Mouse (Mus musculus) forebrain, embryonic 16.5 days (tissue): ENCODE results near the gene Arid3b. TPM values are rescaled to one million over a fixed set of nuclear protein-coding genes. Genes with fewer than 3 reads are reported as not detected.

Experiments
- ATAC-seq: fragments of 200-750 bp; cut with Nextera tagmentation; 2 replicates; pipeline ENCODE4 v1.8.0; 2017; ENCODE audit warnings: mild to moderate bottlenecking, moderate library complexity
- H3K27ac ChIP-seq: fragments of 300-500 bp; sonication (generic); 2 replicates; pipeline ENCODE4 v1.5.1; 2014; ENCODE audit warnings: low read length, control low read depth
- H3K27me3 ChIP-seq: fragments of 300-500 bp; sonication (generic); replicated peaks from 2 replicates; pipeline ENCODE4 v1.6.1; 2014; ENCODE audit warnings: low read length; ENCODE audit not compliant: control insufficient read depth, insufficient read depth
- H3K36me3 ChIP-seq: fragments of 300-500 bp; sonication (generic); 2 replicates; pipeline ENCODE4 v1.6.1; 2014; ENCODE audit not compliant: control insufficient read depth, insufficient read depth
- H3K4me1 ChIP-seq: fragments of 300-500 bp; sonication (generic); replicated peaks from 2 replicates; pipeline ENCODE4 v1.6.1; 2014; ENCODE audit warnings: low read length; ENCODE audit not compliant: control insufficient read depth, insufficient read depth
- H3K4me2 ChIP-seq: fragments of 300-500 bp; sonication (generic); 2 replicates; pipeline ENCODE4 v1.6.1; 2014; ENCODE audit warnings: mild to moderate bottlenecking, low read length, control low read depth
- H3K4me3 ChIP-seq: fragments of 300-500 bp; sonication (generic); replicated peaks from 2 replicates; pipeline ENCODE4 v1.5.1; 2014; ENCODE audit warnings: mild to moderate bottlenecking, low read length, control low read depth
- H3K9ac ChIP-seq: fragments of 300-500 bp; sonication (generic); replicated peaks from 2 replicates; pipeline ENCODE4 v1.6.1; 2014; ENCODE audit warnings: low read depth, low read length, control low read depth
- H3K9me3 ChIP-seq: fragments of 300-500 bp; sonication (generic); 2 replicates; pipeline ENCODE4 v1.6.1; 2016; ENCODE audit warnings: low read length; ENCODE audit not compliant: control insufficient read depth
- WGBS: fragments of 180-500 bp; shearing (Covaris S2); extraction: QIAGEN DNeasy Blood & Tissue Kit; methylation state at CpG from one replicate; pipeline ENCODE4 v1.1.7; 2014; 5-methylcytosine and 5-hydroxymethylcytosine counted together
- polyA plus RNA-seq: library from polyadenylated mRNA; unstranded; fragments of >200 nt; fragmentation: Nextera tagmentation; extraction: Ambion mirVana; gene quantifications from 2 replicates; pipeline ENCODE4 v1.2.1, GENCODE M21; 2015

The Arid3b gene
- polyA plus RNA-seq, 1 experiment from 2014 or later = 10.6 TPM

DNA sequence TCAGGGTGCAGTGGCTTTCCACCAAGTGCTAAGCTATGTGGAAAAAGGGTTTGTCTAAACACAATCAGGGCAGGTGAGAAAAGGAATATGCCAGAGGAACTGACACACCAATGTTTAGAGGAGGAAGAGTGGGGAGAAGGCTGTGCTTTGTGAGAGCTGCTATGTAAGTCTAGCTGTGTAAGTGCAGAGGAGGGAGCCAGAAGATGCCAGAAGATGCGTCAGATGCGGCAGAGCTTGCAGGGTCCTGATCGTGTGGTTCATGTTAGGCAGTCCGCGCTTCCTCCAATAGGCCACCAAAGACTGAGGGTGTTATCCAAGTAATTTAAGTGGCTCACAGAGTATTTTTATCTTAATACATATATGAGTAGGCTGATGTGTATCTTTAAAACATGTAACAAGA lies 31.3 kb upstream of the Arid3b start:
- no peak overlapping the region for H3K9ac ChIP-seq
- H3K9me3 ChIP-seq = no peaks in the 10 kb centered on the region
- WGBS = 74% methylated on average over 5 of the region's 5 CpGs

DNA sequence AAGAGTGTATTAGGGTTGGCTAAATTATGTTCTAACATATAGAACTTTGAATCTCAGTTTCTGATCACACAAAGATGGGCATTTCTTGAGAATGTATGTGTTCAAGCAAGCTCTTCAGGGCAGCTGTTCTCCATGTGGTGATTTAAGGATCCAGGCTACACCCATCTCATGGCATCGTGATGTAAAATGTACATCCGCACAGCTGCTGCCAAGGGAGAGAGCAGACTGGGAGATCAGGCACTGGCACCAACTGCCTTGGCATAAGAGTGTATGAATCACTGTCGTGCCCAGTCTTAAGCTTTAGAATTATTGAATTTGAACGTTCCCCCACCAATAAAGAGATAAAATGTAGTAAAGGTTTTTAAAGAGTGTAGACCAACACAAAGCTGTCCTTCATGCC lies 30.6 kb upstream of the Arid3b start:
- Histone ChIP-seq H3K9ac (no peak overlapping the region), H3K27ac (no peak overlapping the region), H3K4me2 (no peak overlapping the region), H3K4me1 (peaks cover 5% of the 10 kb centered on the region; the same call in 1 of the 2 replicates), H3K4me3 (no peak overlapping the region), H3K36me3 (no peaks in the 10 kb centered on the region), H3K9me3 (no peaks in the 10 kb centered on the region), H3K27me3 (no peaks in the 10 kb centered on the region)
- WGBS = 64% methylated on average over 4 of the region's 4 CpGs
- ATAC-seq = no peak

More for the DNA sequence above, 31.3 kb upstream of the Arid3b start:
- H3K36me3 ChIP-seq = no peaks in the 10 kb centered on the region
- H3K27ac ChIP-seq = no peak overlapping the region
- no peak overlapping the region for H3K4me3 ChIP-seq
- no peaks in the 10 kb centered on the region for H3K27me3 ChIP-seq
- no peaks in the 10 kb centered on the region for H3K4me1 ChIP-seq
- no peak for ATAC-seq
- H3K4me2 ChIP-seq = no peak overlapping the region

DNA sequence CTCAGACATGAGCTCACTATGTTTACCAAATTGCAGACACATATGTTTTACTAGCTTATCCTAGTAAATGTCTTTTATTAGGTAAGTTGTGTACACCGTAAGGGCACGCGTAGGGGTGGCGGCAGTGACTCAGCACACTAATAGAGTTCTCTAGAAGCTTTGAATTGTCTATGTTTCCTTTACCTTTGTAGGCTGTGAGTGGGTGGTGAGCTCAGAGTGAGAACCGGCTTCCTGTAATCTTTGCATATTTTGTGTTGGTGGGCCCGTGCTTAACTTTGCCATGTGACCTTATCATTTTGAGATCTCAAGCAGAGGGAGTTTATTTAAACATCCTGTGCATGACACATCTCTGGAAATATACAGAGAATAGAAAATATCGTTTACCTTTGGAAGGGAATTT lies 29.9 kb upstream of the Arid3b start:
- no peak for ATAC-seq
- no peaks in the 10 kb centered on the region for H3K9me3 ChIP-seq
- no peak overlapping the region for H3K4me2 ChIP-seq
- no peak overlapping the region for H3K9ac ChIP-seq
- WGBS = 88% methylated on average over 7 of the region's 7 CpGs
- H3K36me3 ChIP-seq = no peaks in the 10 kb centered on the region
- no peak overlapping the region for H3K27ac ChIP-seq
- H3K27me3 ChIP-seq = no peaks in the 10 kb centered on the region
- H3K4me3 ChIP-seq = no peak overlapping the region
- H3K4me1 ChIP-seq = peaks cover 8% of the 10 kb centered on the region

DNA sequence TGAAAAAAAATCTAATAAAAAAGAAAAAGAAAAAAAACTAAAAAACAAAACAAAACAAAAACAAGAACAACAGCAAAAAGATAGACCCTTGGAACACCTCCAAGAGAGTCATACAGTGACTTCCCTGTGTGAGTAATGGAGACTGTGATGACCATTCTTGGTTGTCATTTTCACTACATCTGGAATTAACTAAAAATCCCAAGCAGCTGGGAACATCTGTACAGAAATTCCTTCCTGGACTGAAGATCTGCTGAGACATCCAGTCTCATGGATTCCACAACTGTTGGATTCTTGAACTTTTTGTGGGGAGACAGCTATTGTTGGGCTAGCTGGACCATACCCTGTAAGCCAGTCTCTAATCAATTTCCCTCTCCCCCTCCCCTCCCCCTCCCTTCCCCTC lies 27.7 kb upstream of the Arid3b start:
- Histone ChIP-seq H3K27ac (no peak overlapping the region), H3K27me3 (no peaks in the 10 kb centered on the region), H3K36me3 (no peaks in the 10 kb centered on the region), H3K4me1 (peaks cover 11% of the 10 kb centered on the region), H3K4me2 (no peak overlapping the region), H3K4me3 (no peak overlapping the region), H3K9me3 (no peaks in the 10 kb centered on the region), H3K9ac (no peak overlapping the region)
- ATAC-seq = no peak

DNA sequence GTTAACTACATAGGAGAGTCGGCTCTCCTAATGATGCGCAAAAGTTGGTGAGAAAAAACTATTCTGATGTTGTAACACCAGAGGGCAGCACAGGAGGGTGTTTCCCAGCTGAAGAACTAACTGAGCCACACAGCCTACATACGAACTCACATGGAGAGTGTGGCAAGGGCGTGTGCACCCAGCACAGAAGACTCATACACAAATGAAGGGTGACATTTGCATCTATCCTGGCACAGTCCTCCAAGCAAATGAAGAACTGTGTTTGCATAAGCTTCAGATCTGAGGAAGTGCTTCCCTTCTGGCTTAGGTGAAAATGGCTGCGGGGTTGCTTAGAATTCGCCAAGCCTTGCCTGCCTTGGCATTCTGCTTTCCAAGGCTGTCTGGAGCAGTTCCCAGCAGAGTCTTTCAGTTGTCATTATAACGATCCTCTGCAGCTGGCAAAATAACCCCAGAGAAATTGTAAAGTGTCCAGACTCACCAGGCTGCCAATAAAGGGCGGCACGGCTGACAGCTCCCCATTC lies 25.4 kb upstream of the Arid3b start:
- peaks cover 11% of the 10 kb centered on the region for H3K4me1 ChIP-seq
- H3K27me3 ChIP-seq = no peaks in the 10 kb centered on the region
- H3K36me3 ChIP-seq = no peaks in the 10 kb centered on the region
- no peaks in the 10 kb centered on the region for H3K9me3 ChIP-seq
- no peak overlapping the region for H3K9ac ChIP-seq
- no peak overlapping the region for H3K4me3 ChIP-seq
- H3K4me2 ChIP-seq = peak overlapping the region; percentile 12
- 5% methylated on average over 9 of the region's 9 CpGs for WGBS
- H3K27ac ChIP-seq = peak overlapping the region; percentile 59
- peak; percentile 98 for ATAC-seq

DNA sequence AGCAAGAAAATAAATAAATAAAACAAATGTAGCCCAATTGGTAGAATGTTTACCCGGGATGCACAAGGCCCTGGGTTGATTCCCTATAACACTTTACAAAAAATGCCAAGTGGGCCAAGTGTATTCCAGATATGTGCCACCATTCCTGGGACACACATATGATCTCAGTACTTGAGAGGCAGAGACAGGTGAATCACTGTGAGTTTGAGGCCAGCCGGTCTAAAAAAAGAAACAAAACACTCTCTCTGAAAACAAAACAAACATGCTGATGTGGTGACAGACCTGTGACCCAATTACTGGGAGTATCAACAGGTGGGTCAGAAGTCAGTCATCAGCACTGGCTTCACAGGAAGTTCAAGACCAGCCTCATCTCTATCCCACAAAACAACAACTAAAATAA lies 19.9 kb upstream of the Arid3b start:
- no peak for ATAC-seq
- WGBS = 83% methylated on average over 2 of the region's 2 CpGs

DNA sequence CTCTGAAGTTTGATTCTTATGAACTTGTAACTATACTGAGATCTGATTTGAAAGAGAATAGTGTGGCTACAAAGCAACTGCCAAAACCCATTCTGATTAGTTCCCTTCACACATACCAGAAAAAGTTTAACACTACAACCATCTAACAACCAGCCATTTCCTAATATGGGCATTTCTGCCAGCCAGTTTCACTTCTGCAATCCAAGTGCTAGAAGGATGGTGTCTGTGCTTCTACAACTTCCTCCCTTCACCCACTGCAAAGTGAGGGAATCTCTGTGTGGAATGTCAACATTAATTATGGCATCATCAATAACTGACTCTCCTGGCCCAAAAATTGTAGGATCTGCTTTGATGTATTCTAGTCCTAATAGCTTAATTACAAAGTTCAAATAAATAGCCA lies 17.7 kb upstream of the Arid3b start:
- no peaks in the 10 kb centered on the region for H3K4me1 ChIP-seq
- no peak overlapping the region for H3K9ac ChIP-seq
- H3K9me3 ChIP-seq = no peaks in the 10 kb centered on the region
- H3K4me3 ChIP-seq = no peak overlapping the region
- no peak overlapping the region for H3K4me2 ChIP-seq
- no peaks in the 10 kb centered on the region for H3K27me3 ChIP-seq
- no peak overlapping the region for H3K27ac ChIP-seq
- no peak for ATAC-seq
- no peaks in the 10 kb centered on the region for H3K36me3 ChIP-seq

More for the DNA sequence above, 19.9 kb upstream of the Arid3b start:
- Histone ChIP-seq H3K27me3 (no peaks in the 10 kb centered on the region), H3K9ac (no peak overlapping the region), H3K9me3 (no peaks in the 10 kb centered on the region), H3K4me2 (no peak overlapping the region), H3K36me3 (no peaks in the 10 kb centered on the region), H3K4me1 (peaks cover 2% of the 10 kb centered on the region), H3K4me3 (no peak overlapping the region), H3K27ac (no peak overlapping the region)

DNA sequence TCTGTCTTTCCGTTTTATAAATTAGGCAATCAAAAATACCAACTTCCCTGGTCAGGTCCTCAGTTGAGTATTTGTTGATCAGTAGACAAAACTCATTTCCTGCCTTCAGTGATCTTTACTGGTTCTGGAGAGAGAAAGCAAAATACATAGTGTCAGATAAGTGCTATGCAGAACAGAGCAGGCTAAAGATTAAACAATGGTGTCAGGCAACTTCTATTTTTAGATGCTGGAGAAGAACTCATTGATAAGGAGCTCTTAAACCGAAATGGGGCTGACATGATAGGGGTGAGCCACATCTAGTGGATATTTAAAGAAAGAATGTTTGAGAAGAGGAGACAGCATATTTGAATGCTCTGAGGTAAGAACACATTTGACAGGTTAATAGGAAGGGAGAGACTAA lies 2.4 kb upstream of the Arid3b start:
- no peak overlapping the region for H3K9ac ChIP-seq
- peaks cover 20% of the 10 kb centered on the region for H3K4me1 ChIP-seq
- ATAC-seq = no peak
- H3K36me3 ChIP-seq = no peaks in the 10 kb centered on the region
- no peak overlapping the region for H3K27ac ChIP-seq
- H3K4me2 ChIP-seq = no peak overlapping the region
- 83% methylated on average over 2 of the region's 2 CpGs for WGBS
- 0 out of 2 replicates have a peak, but pooled peaks cover 3% of the 10 kb centered on the region for H3K27me3 ChIP-seq
- no peak overlapping the region for H3K4me3 ChIP-seq
- no peaks in the 10 kb centered on the region for H3K9me3 ChIP-seq

DNA sequence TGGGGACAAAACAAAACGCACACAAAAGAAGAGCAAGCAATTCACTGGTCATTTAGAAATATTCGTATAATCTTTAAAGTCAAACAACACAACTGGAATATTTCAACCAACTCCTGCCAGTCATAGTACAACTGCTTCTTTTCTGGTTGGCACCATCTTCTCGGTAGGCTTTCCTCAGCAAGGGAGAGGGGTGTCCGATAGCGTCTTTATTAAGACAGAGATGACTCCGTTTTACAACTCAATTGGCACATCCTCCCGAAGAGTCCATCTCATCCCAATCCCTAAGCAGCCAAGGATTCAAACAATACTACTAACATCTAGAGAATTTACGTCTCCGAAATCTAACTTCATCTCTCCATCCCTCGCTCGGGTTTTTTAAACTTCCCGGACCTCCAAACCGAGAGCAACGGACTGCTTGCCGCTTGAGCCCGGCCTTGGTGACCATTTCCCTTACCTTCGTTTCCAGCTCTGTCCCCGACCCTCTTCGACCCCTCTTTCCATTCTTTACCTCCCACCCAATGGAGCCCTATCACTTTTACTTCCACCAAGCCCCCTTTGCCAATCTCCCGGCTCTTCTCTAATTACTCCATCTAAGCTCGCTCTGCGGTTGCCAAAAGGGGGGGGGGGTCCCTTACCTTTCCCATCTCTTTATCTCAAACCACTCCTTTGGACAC lies 615 bp downstream of the Arid3b start:
- peak overlapping the region; percentile 91 for H3K4me2 ChIP-seq
- 1% methylated on average over 22 of the region's 22 CpGs for WGBS

More for the DNA sequence above, 615 bp downstream of the Arid3b start:
- H3K4me3 ChIP-seq = peak overlapping the region; percentile 94
- 0 out of 2 replicates have a peak, but pooled peaks cover 3% of the 10 kb centered on the region for H3K27me3 ChIP-seq
- H3K27ac ChIP-seq = peak overlapping the region; percentile 48
- H3K9me3 ChIP-seq = no peaks in the 10 kb centered on the region
- peaks cover 3% of the 10 kb centered on the region; the same call in 1 of the 2 replicates for H3K36me3 ChIP-seq
- peak overlapping the region; percentile 89 for H3K9ac ChIP-seq
- peaks cover 33% of the 10 kb centered on the region for H3K4me1 ChIP-seq
- no peak for ATAC-seq
